Mouse (Mus musculus) liver, embryonic 15.5 days (tissue): Measurements from ENCODE around the gene Sebox. TPM values are rescaled to one million over a fixed set of nuclear protein-coding genes. Genes with fewer than 3 reads are reported as not detected.
"Not testable (repeated sequence)": the region's sequence is repeated elsewhere in the genome, so short reads cannot be mapped to it uniquely, and the experiment has no call there.

ENCODE experiments used
- ATAC-seq: fragments of 200-750 bp; cut with Nextera tagmentation; 2 replicates; pipeline ENCODE4 v1.8.0; 2017; ENCODE audit warnings: moderate number of reproducible peaks, mild to moderate bottlenecking, moderate library complexity; ENCODE audit not compliant: insufficient read depth
- H3K27ac ChIP-seq: fragments of 300-500 bp; sonication (generic); replicated peaks from 2 replicates; pipeline ENCODE4 v1.5.1; 2015; ENCODE audit warnings: mild to moderate bottlenecking, inconsistent platforms
- H3K27me3 ChIP-seq: fragments of 300-500 bp; sonication (generic); 2 replicates; pipeline ENCODE4 v1.6.1; 2015; ENCODE audit warnings: mild to moderate bottlenecking, inconsistent platforms
- H3K36me3 ChIP-seq: fragments of 300-500 bp; sonication (generic); replicated peaks from 2 replicates; pipeline ENCODE4 v1.6.1; 2015; ENCODE audit warnings: moderate library complexity, mild to moderate bottlenecking, inconsistent platforms
- H3K4me1 ChIP-seq: fragments of 300-500 bp; sonication (generic); replicated peaks from 2 replicates; pipeline ENCODE4 v1.6.1; 2015; ENCODE audit warnings: inconsistent platforms
- H3K4me2 ChIP-seq: fragments of 300-500 bp; sonication (generic); 2 replicates; pipeline ENCODE4 v1.6.1; 2015; ENCODE audit warnings: moderate library complexity, mild to moderate bottlenecking, inconsistent platforms
- H3K4me3 ChIP-seq: fragments of 300-500 bp; sonication (generic); replicated peaks from 2 replicates; pipeline ENCODE4 v1.5.1; 2015; ENCODE audit warnings: mild to moderate bottlenecking, inconsistent platforms
- H3K9ac ChIP-seq: fragments of 300-500 bp; sonication (generic); 2 replicates; pipeline ENCODE4 v1.6.1; 2015; ENCODE audit warnings: moderate library complexity, mild to moderate bottlenecking, inconsistent platforms
- H3K9me3 ChIP-seq: fragments of 300-500 bp; sonication (generic); replicated peaks from 2 replicates; pipeline ENCODE4 v1.6.1; 2016; ENCODE audit warnings: inconsistent platforms
- WGBS: fragments of 180-500 bp; shearing (Covaris S2); methylation state at CpG from one replicate; pipeline ENCODE4 v1.1.7; 2015; ENCODE audit warnings: mixed read lengths; ENCODE audit not compliant: insufficient replicate concordance; 5-methylcytosine and 5-hydroxymethylcytosine counted together
- polyA plus RNA-seq: library from polyadenylated mRNA; unstranded; fragments of >200 nt; fragmentation: Nextera tagmentation; extraction: Ambion mirVana; gene quantifications from 2 replicates; pipeline ENCODE4 v1.2.1, GENCODE M21; 2015

Sebox gene
- polyA plus RNA-seq, 1 experiment from 2014 or later: 0.25 TPM

DNA sequence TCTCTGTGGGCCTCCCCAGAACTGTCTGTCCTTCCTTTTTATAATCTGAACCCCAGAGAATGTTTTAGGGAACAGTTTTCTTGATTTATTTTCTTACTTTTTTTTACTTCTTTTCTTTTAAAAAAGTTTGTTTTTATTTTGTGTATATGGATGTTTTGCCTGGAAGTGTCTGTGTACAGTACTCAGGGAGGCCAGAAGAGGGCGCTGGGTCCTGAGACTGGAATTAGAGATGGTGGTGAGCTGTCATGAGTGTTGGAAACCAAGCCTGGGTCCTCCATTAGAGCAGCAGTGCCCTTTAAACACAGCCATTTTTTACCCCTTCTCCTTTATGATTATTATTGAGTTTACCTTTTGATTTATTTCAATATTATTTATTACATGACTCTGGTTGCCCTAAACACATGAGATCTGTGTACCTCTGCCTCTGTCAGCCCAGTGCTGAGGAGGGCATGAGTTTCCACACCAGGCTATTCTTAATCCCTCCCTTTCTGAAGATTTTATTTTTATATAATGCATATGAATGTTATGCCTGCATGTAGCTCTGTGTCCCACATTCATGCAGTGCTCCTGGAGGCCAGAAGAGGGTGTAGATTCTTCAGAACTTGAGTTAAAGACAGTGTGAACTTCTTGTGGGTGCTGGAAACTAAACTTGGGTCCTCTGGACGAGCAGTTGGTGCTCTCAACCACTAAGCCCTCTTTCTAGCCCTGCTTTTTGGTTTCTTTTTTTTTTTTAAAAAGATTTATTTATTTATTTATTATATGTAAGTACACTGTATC, 12.5 kb downstream of the Sebox start:
- no peak overlapping the region for H3K4me2 ChIP-seq
- H3K9ac ChIP-seq: no peak overlapping the region
- peaks cover 51% of the 10 kb centered on the region for H3K36me3 ChIP-seq
- H3K27me3 ChIP-seq: no peaks in the 10 kb centered on the region
- H3K4me1 ChIP-seq: peaks cover 25% of the 10 kb centered on the region
- WGBS: 47% methylated on average over 2 of the region's 2 CpGs
- no peak overlapping the region for H3K27ac ChIP-seq
- no peak overlapping the region for H3K4me3 ChIP-seq
- no peak for ATAC-seq
- H3K9me3 ChIP-seq: no peaks in the 10 kb centered on the region

DNA sequence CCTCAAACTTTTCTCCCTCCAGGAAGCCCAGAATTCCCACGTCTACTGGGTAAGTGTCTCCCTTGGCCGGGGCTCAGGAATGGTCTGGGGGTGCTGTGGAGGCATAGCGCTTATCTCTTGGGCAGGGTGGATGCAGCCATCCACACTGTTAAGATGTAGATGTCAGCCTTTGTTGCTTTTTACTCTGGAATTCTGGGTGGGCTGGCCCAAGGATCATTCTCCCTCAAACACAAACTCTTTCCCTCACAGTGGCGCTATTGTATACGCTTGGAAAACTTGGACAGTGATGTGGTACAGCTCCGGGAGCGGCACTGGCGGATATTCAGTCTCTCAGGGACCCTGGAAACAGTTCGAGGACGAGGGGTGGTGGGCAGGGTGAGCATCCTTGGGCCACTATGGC, 15.7 kb downstream of the Sebox start:
- H3K4me1 ChIP-seq: no peaks in the 10 kb centered on the region

DNA sequence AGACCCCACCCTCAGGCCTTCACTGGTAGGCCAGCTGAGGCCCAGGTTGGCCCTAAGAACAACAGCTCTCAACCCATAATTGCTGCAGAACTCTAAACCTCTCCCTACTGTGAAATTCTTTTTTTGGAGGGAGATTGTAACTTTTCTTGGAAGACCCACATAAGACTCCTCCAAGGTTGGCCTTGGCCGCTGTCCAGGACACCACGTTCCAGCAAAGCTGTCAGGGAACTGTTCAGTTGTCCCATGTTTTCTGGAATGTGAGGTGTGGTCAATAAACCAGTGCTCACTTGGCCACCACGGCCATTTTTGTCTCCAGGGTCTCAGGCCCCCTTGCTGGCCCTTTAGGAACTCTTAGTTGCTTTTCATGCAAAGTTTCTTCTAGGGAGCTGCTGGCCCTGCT, 18.6 kb downstream of the Sebox start:
- Histone ChIP-seq H3K27me3 (no peaks in the 10 kb centered on the region), H3K4me1 (no peaks in the 10 kb centered on the region), H3K9ac (no peak overlapping the region), H3K4me3 (no peak overlapping the region), H3K9me3 (no peaks in the 10 kb centered on the region), H3K27ac (no peak overlapping the region), H3K4me2 (no peak overlapping the region), H3K36me3 (peaks cover 89% of the 10 kb centered on the region)
- ATAC-seq: no peak
- 67% methylated on average over 3 of the region's 3 CpGs for WGBS

More for the DNA sequence above, 15.7 kb downstream of the Sebox start:
- 79% methylated on average over 10 of the region's 10 CpGs for WGBS
- Histone ChIP-seq H3K9ac (no peak overlapping the region), H3K36me3 (peaks cover 82% of the 10 kb centered on the region), H3K4me3 (no peak overlapping the region), H3K27me3 (no peaks in the 10 kb centered on the region), H3K4me2 (no peak overlapping the region), H3K27ac (no peak overlapping the region), H3K9me3 (no peaks in the 10 kb centered on the region)
- ATAC-seq: no peak

DNA sequence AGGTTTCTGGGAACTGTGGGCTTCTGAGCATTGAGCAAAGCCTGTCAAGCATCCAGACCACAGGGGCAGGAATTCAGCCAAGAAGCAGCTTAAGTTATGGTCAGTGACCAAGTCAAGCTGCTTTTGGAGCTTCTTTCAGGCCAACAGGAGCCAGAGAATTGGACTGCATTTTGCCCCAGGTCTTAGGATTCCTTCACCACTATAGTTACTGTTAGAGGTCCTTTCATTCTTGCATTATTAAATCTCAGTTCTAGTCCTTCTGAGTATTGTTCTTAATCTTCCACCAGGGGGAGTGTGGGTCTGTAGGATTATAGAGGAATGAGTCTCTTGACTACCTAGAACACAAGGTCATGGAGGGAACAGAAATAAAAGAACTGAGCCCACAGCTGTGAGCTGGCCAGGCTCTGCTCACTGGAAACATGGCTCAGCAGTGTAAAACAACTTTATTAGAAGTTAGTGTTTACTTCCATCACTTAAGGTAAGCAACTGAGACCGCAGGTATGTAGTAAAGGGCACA, 19.3 kb downstream of the Sebox start:
- no peak for ATAC-seq
- H3K27me3 ChIP-seq: no peaks in the 10 kb centered on the region
- no peaks in the 10 kb centered on the region for H3K9me3 ChIP-seq
- H3K4me1 ChIP-seq: no peaks in the 10 kb centered on the region
- H3K4me2 ChIP-seq: no peak overlapping the region
- H3K27ac ChIP-seq: no peak overlapping the region
- peaks cover 94% of the 10 kb centered on the region for H3K36me3 ChIP-seq
- 94% methylated on average over 1 of the region's 1 CpGs for WGBS
- no peak overlapping the region for H3K9ac ChIP-seq
- H3K4me3 ChIP-seq: no peak overlapping the region

DNA sequence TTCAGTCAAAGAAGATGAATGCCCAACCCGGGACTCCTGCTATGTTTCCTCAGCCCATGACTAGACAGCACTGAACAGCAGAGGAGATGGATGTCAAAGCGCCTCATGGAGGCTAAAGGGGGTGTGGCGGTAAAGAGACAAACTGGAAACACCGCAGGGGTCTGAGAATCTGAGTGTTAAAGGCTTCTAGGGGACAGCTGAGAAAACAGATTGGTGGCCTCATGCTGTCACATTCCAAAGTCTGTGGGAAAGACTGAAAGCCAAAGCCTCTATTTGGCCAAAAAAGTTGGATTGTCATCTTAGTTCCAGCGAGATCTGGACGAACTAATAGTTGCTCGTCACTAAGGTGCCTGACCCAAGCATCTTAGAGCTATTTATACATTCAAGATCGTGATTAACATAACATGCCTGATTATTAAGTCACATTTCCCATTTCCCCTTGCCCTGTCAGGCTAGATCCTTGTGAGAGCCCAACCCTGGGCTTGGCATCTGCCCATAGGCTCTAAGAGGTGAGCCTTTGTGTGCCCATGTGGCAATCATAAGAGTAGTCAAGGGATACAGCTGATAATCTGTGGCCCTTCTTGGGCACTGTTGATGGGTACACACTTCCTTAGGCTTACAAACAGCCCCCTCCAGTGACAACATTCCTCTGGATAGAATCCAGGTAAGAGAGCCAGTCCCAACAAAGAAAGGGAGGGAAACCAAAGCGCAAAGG, 20.2 kb downstream of the Sebox start:
- no peak overlapping the region for H3K4me3 ChIP-seq
- no peak overlapping the region for H3K27ac ChIP-seq
- peaks cover 89% of the 10 kb centered on the region for H3K36me3 ChIP-seq
- H3K27me3 ChIP-seq: no peaks in the 10 kb centered on the region
- no peak overlapping the region for H3K9ac ChIP-seq
- ATAC-seq: no peak
- 76% methylated on average over 9 of the region's 9 CpGs for WGBS
- H3K4me2 ChIP-seq: no peak overlapping the region
- H3K4me1 ChIP-seq: no peaks in the 10 kb centered on the region
- no peaks in the 10 kb centered on the region for H3K9me3 ChIP-seq

DNA sequence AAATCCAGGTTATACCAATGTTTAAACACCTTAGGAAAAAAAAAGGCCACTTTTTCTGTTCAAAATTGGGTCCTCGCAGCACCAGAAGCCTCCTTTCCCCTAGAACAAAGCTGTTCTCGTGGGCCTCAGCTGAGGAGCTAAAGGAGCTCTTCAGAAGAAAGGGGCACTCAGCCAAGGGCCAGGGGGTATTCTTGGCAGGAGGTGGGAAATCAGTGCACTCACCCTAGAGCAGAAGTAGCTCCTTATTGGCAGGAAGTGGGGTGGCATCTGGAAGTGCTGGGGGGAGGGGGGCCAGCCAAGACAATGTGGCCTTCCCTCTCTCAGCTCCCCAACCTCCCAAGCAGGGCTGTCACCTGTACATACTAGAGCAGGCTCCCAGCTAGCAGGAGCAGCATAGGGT, 21.6 kb downstream of the Sebox start:
- Histone ChIP-seq H3K36me3 (peaks cover 85% of the 10 kb centered on the region), H3K4me2 (no peak overlapping the region), H3K4me1 (no peaks in the 10 kb centered on the region), H3K27ac (no peak overlapping the region), H3K9ac (no peak overlapping the region), H3K27me3 (no peaks in the 10 kb centered on the region), H3K4me3 (no peak overlapping the region), H3K9me3 (no peaks in the 10 kb centered on the region)
- 68% methylated on average over 2 of the region's 2 CpGs for WGBS
- no peak for ATAC-seq

DNA sequence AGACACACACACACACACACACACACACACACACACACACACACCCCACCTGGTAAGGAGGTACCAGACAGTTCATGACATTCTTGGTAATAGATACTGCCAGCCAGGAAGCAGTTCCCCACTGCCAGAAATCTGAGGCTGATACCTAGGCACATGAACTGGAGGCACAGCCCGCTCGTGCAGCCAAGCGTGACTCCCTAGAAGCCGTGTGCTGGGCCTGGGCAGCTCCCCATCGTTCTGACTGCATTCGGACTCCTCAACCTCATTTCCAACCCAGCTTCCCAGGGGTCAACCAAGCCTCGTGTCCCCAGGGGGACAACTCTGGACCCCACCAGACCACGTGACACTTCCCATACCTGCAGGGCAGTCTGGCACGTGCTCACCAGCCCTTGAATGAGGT, 25.5 kb downstream of the Sebox start:
- Histone ChIP-seq H3K27me3 (no peaks in the 10 kb centered on the region), H3K4me3 (no peak overlapping the region), H3K36me3 (peaks cover 48% of the 10 kb centered on the region), H3K4me1 (no peaks in the 10 kb centered on the region), H3K27ac (no peak overlapping the region), H3K9me3 (no peaks in the 10 kb centered on the region), H3K9ac (no peak overlapping the region), H3K4me2 (no peak overlapping the region)
- no peak for ATAC-seq
- 78% methylated on average over 9 of the region's 9 CpGs for WGBS

DNA sequence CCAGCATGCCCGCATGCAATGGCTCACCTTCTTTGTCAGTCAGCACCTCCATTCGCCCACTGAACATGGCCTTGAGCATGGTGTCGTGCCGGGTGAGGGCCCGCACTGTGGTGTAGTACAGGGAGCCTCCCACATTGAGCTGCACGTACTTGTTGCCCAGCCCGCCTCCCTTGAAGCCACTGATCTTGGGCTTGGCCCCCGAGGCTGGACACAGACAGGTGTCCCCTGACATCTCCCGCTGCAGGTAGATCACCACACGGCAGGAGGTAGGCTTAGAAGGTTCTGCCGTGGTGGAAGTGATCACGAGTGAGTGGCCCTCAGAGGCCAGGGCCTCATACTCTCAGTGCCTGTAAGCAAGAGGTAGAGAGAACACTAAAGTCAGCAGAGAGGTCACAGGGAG, 26.8 kb downstream of the Sebox start:
- Histone ChIP-seq H3K4me3 (no peak overlapping the region), H3K4me1 (peaks cover 9% of the 10 kb centered on the region), H3K9ac (no peak overlapping the region), H3K27ac (no peak overlapping the region), H3K9me3 (no peaks in the 10 kb centered on the region), H3K36me3 (peaks cover 35% of the 10 kb centered on the region), H3K27me3 (no peaks in the 10 kb centered on the region), H3K4me2 (no peak overlapping the region)
- no peak for ATAC-seq
- 78% methylated on average over 12 of the region's 12 CpGs for WGBS

DNA sequence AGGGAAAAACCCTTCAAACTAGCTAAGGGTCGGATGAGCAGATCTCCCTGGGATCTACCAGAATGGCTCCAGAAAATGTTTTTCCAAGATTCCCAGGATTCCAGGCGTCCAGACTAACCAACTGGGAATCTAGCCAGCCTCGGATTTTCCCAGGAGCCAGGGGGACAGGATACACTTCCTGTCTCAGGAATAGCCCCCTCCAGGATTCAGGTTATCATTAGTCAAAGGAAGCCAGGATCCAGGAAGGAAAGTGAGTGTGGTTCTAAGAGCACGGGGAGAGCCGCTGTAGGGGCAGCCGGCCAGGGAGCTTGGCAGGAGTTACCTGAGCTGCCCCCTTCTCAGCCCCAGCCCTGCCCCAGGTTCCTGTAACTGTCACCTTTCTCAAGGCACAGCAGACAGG, 27.8 kb downstream of the Sebox start:
- no peak overlapping the region for H3K4me3 ChIP-seq
- H3K4me1 ChIP-seq: peaks cover 19% of the 10 kb centered on the region
- H3K27me3 ChIP-seq: no peaks in the 10 kb centered on the region
- no peak overlapping the region for H3K9ac ChIP-seq
- H3K9me3 ChIP-seq: no peaks in the 10 kb centered on the region
- WGBS: 52% methylated on average over 6 of the region's 6 CpGs
- ATAC-seq: no peak
- no peak overlapping the region for H3K4me2 ChIP-seq
- peaks cover 28% of the 10 kb centered on the region for H3K36me3 ChIP-seq
- H3K27ac ChIP-seq: no peak overlapping the region; the same call in 1 of the 2 replicates

DNA sequence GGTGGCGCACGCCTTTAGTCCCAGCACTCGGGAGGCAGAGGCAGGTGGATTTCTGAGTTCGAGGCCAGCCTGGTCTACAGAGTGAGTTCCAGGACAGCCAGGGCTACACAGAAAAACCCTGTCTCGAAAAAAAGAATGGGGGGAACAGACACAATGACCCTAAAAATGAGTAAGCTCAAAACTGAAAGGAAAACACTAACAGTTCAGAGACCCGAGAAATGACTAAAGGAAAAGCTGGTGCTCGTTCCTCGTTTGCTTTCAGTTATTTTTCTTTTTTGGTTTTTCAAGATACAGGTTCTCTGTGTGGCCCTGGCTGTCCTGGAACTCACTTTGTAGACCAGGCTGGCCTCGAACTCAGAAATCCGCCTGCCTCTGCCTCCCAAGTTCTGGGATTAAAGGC, 28.3 kb downstream of the Sebox start:
- not testable (repeated sequence) for H3K9ac ChIP-seq, H3K4me3 ChIP-seq, H3K27ac ChIP-seq, H3K27me3 ChIP-seq, ATAC-seq, H3K4me2 ChIP-seq, H3K9me3 ChIP-seq
- WGBS: 66% methylated on average over 10 of the region's 10 CpGs
- H3K36me3 ChIP-seq: peaks cover 23% of the 10 kb centered on the region; the same call in 1 of the 2 replicates
- H3K4me1 ChIP-seq: peaks cover 19% of the 10 kb centered on the region

DNA sequence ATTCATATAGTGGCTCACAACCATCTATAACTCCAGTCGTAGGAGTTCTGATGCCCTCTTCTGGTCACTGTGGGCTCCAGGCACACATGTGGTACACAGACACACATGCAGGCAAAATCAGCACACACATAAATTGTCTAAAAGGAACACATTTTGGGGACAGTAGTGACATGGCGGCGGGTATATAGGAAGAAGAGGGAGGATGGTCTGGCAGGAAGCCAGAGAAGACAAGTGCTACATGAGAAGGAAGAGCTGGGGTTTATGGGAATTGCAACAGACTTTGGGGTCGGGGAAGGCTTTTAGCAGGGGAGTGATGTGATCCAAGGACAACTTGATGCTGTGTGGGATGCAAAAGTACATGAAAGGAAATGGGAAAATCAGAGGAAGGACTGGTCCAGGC, 31.3 kb downstream of the Sebox start:
- Histone ChIP-seq H3K4me3 (no peak overlapping the region; the same call in 1 of the 2 replicates), H3K4me2 (peak overlapping the region; percentile 95), H3K9me3 (no peaks in the 10 kb centered on the region), H3K36me3 (peaks cover 16% of the 10 kb centered on the region), H3K9ac (no peak overlapping the region), H3K4me1 (peaks cover 45% of the 10 kb centered on the region), H3K27me3 (no peaks in the 10 kb centered on the region), H3K27ac (no peak overlapping the region)
- no peak for ATAC-seq
- WGBS: 61% methylated on average over 4 of the region's 4 CpGs
